Mouse (Mus musculus) kidney, adult 2 months (tissue): ENCODE measurements at regions not wholly inside any gene's neighbourhood (a gene's known extent, or its start where the extent isn't known, plus 50 kb on each side); places are given as distances from the start of the nearest gene placed in this dataset.

Experiments
- CTCF ChIP-seq: fragments of 200-500 bp; conservative IDR thresholded peaks from 2 replicates; pipeline ENCODE4 v1.5.1; 2011; ENCODE audit warnings: low read depth, mild to moderate bottlenecking, control low read depth, low read length, moderate library complexity, mixed read lengths; ENCODE audit not compliant: insufficient read depth, insufficient read length
- POLR2A ChIP-seq: fragments of 200-500 bp; IDR thresholded peaks from one replicate; pipeline ENCODE4 v1.6.1; 2011; ENCODE audit warnings: low read depth, low read length, control low read depth

- no peak for TF ChIP-seq CTCF
- TF ChIP-seq POLR2A = no peak
These were observed 62.9 kb upstream of the Ppm1h start for GRCm38 (mm10) chr10:122615658-122616057.
